Mouse (Mus musculus) lung, embryonic 14.5 days (tissue): ENCODE measurements around the gene Atp8a2. TPM values are rescaled to one million over a fixed set of nuclear protein-coding genes. Genes with fewer than 3 reads are reported as not detected.

ENCODE experiments used
- ATAC-seq: fragments of 200-750 bp; cut with Nextera tagmentation; 2 replicates; pipeline ENCODE4 v1.8.0; 2017; ENCODE audit warnings: mild to moderate bottlenecking, moderate TSS enrichment, moderate library complexity; ENCODE audit not compliant: insufficient read depth
- DNase-seq: peaks from one replicate; pipeline ENCODE4 v3.0.0-alpha.2; 2015
- H3K27ac ChIP-seq: fragments of 300-500 bp; sonication (generic); 2 replicates; pipeline ENCODE4 v1.5.1; 2014; ENCODE audit warnings: low read depth, mild to moderate bottlenecking, moderate library complexity
- H3K27me3 ChIP-seq: fragments of 300-500 bp; sonication (generic); 2 replicates; pipeline ENCODE4 v1.6.1; 2014; ENCODE audit warnings: low read length, control low read depth; ENCODE audit not compliant: insufficient read depth
- H3K36me3 ChIP-seq: fragments of 300-500 bp; sonication (generic); 2 replicates; pipeline ENCODE4 v1.6.1; 2014; ENCODE audit warnings: control low read depth; ENCODE audit not compliant: insufficient read depth
- H3K4me1 ChIP-seq: fragments of 300-500 bp; sonication (generic); 2 replicates; pipeline ENCODE4 v1.6.1; 2014; ENCODE audit warnings: antibody characterized with exemption, control low read depth; ENCODE audit not compliant: insufficient read depth
- H3K4me2 ChIP-seq: fragments of 300-500 bp; sonication (generic); 2 replicates; pipeline ENCODE4 v1.6.1; 2014; ENCODE audit warnings: mild to moderate bottlenecking
- H3K4me3 ChIP-seq: fragments of 300-500 bp; sonication (generic); 2 replicates; pipeline ENCODE4 v1.5.1; 2014; ENCODE audit warnings: low read depth, low read length
- H3K9ac ChIP-seq: fragments of 300-500 bp; sonication (generic); 2 replicates; pipeline ENCODE4 v1.6.1; 2014
- H3K9me3 ChIP-seq: fragments of 300-500 bp; sonication (generic); 2 replicates; pipeline ENCODE4 v1.6.1; 2016; ENCODE audit warnings: low read depth, low read length, control low read depth
- CTCF ChIP-seq: IDR thresholded peaks from 2 replicates; pipeline ENCODE4 v1.5.1; 2016; ENCODE audit warnings: antibody characterized with exemption, low read depth
- WGBS: fragments of 180-500 bp; shearing (Covaris S2); extraction: QIAGEN DNeasy Blood & Tissue Kit; methylation state at CpG from one replicate; pipeline ENCODE4 v1.1.7; 2014; 5-methylcytosine and 5-hydroxymethylcytosine counted together
- polyA plus RNA-seq: library from polyadenylated mRNA; unstranded; fragments of >200 nt; fragmentation: Nextera tagmentation; extraction: Ambion mirVana; gene quantifications from 2 replicates; pipeline ENCODE4 v1.2.1, GENCODE M21; 2014

The Atp8a2 gene
- polyA plus RNA-seq, 1 experiment from 2014 or later: 0.95 TPM

DNA sequence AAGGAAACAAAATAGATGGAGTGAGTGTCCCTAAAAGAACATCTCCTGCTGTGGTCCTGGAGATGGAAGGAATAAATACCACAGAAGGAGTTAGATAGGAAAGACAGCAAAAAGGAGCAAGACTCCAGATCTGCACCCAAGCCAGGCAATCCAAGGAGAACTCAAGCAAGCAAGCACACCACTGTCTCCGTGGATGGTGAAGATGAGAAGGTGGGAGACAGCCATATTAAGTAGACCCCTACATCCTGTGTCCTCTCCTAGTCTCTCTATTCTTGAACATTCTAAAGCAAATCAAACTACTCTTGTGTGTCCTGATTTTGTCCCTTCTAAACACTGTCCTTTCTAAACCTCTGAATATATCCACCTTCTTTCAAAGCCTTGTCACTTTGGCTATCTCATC lies 552.8 kb downstream of the Atp8a2 start:
- H3K9me3 ChIP-seq: no peaks in the 10 kb centered on the region
- H3K4me1 ChIP-seq: peaks cover 8% of the 10 kb centered on the region
- 82% methylated on average over 1 of the region's 1 CpGs for WGBS
- no peak overlapping the region for H3K4me2 ChIP-seq
- no peak for ATAC-seq
- H3K27ac ChIP-seq: no peak overlapping the region
- no peak overlapping the region for H3K4me3 ChIP-seq
- H3K9ac ChIP-seq: no peak overlapping the region
- DNase-seq: no peak
- no peaks in the 10 kb centered on the region for H3K27me3 ChIP-seq
- no peak for TF ChIP-seq CTCF
- H3K36me3 ChIP-seq: no peaks in the 10 kb centered on the region

DNA sequence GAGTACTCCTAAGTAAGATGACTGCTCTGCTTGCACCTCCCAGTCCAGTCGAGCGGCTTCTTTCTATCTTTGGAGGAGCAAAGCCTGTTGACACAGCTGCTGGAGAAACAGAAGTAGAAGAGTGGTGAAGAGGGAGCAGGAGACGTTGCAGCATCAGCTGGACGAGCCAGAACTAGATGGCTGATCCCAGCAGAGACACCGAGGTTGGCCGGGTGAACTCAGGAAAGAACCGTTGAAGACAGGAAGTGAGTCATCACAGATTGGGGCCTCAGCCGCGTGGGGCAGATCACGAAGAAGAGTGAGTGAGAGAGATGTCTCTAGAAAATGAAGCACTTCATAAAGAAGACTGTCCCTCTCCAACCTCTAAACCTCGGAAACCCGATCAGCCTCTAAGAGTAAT lies 553.4 kb downstream of the Atp8a2 start:
- Histone ChIP-seq H3K4me3 (no peak overlapping the region), H3K27me3 (no peaks in the 10 kb centered on the region), H3K9me3 (no peaks in the 10 kb centered on the region), H3K4me2 (no peak overlapping the region), H3K9ac (no peak overlapping the region), H3K36me3 (no peaks in the 10 kb centered on the region), H3K27ac (no peak overlapping the region), H3K4me1 (peaks cover 8% of the 10 kb centered on the region)
- ATAC-seq: no peak
- no peak for TF ChIP-seq CTCF
- 14% methylated on average over 12 of the region's 12 CpGs for WGBS
- peak; percentile 45 for DNase-seq

DNA sequence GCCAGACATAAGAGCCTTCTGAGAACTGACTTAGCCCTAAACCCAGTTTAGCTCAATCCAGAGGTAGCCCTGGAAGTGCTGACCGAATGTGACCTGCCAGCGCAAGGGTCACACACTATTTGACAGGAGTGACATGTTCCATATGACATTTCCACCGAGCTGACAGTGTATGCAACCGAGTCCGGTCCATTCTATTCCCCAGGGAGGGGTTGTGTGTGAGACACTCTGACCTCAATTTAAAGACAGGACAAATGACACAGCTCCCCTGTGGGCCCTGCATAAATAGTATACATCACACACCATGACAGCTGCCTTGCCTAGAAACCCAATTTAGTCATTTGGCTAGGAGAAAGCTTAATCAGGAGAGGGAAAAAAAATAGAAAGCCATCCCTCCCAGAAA lies 555.1 kb downstream of the Atp8a2 start:
- WGBS: 26% methylated on average over 5 of the region's 5 CpGs
- H3K36me3 ChIP-seq: no peaks in the 10 kb centered on the region
- H3K27ac ChIP-seq: no peak overlapping the region
- H3K4me3 ChIP-seq: no peak overlapping the region
- no peak overlapping the region for H3K9ac ChIP-seq
- peaks cover 8% of the 10 kb centered on the region for H3K4me1 ChIP-seq
- H3K27me3 ChIP-seq: no peaks in the 10 kb centered on the region
- peak; percentile 22 for DNase-seq
- no peaks in the 10 kb centered on the region for H3K9me3 ChIP-seq
- no peak for TF ChIP-seq CTCF
- peak; percentile 50; the same call in 1 of the 2 replicates for ATAC-seq
- no peak overlapping the region for H3K4me2 ChIP-seq

DNA sequence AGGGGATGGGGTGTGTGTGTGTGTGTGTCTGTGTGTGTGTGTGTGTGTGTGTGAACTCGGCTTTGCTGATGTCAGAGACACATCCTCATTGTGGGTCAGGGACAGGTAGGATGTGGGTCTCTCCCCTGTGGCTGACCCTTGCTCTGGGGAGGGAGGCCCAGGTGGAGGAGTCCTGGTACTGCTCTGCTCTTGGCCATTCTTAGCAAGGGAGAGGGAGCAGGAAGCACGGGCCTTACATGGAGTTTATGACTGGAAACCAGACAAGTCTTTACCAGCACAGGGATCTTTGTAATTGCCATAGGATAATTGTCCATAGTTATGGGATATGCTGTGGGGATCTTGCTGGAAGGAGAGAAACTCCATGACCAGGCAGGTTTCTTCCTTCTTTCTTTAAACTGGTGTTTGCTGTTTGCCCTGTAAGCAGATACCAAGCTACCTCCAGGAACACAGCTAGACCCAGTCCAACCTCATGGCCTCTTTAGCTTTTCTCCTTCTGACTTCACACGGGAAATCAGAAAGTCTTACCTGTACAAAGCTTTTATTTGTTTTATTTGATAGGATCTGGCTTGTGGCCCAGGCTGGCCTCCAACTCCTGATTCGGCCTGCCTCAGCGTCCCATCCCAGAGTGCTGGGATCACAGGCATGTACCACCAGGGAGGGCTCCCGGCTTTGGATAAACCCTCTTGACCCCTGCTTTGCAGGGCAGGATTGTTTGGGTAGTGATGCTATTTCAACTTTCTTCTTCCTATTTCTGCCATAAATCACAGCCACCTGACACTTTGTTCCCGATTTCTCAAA lies 557.9 kb downstream of the Atp8a2 start:
- Histone ChIP-seq H3K9ac (no peak overlapping the region), H3K9me3 (no peaks in the 10 kb centered on the region), H3K4me1 (peaks cover 8% of the 10 kb centered on the region), H3K27ac (peak overlapping the region; percentile 67), H3K36me3 (no peaks in the 10 kb centered on the region), H3K4me3 (no peak overlapping the region), H3K27me3 (no peaks in the 10 kb centered on the region), H3K4me2 (no peak overlapping the region)
- DNase-seq: peak; percentile 25
- TF ChIP-seq CTCF: no peak
- 27% methylated on average over 7 of the region's 7 CpGs for WGBS
- ATAC-seq: no peak

DNA sequence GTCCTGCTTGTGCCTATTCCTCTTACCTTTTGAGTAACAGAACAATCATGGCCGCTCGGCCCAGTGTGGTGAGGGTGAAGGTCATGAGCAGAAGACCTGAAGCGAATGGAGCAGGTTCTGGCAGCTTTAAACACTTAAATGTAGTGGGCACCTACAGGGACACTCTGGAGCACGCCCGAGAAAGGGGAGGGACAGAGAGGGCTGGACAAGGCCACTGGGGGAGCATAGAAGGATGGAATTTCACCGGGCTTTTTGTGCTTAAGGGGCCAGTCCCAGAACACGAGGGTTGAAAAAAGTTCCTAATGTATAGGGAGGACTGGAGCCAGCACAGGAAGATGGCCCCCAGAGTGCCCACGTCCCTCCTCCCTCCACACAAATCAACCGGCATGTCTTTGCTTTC lies 563.0 kb downstream of the Atp8a2 start:
- DNase-seq (no peak), ATAC-seq (no peak)
- Histone ChIP-seq H3K9me3 (no peaks in the 10 kb centered on the region), H3K27ac (no peak overlapping the region), H3K4me2 (no peak overlapping the region), H3K4me3 (no peak overlapping the region), H3K36me3 (peaks cover 13% of the 10 kb centered on the region), H3K27me3 (no peaks in the 10 kb centered on the region), H3K9ac (no peak overlapping the region), H3K4me1 (no peaks in the 10 kb centered on the region)
- 76% methylated on average over 9 of the region's 9 CpGs for WGBS
- TF ChIP-seq CTCF: no peak

DNA sequence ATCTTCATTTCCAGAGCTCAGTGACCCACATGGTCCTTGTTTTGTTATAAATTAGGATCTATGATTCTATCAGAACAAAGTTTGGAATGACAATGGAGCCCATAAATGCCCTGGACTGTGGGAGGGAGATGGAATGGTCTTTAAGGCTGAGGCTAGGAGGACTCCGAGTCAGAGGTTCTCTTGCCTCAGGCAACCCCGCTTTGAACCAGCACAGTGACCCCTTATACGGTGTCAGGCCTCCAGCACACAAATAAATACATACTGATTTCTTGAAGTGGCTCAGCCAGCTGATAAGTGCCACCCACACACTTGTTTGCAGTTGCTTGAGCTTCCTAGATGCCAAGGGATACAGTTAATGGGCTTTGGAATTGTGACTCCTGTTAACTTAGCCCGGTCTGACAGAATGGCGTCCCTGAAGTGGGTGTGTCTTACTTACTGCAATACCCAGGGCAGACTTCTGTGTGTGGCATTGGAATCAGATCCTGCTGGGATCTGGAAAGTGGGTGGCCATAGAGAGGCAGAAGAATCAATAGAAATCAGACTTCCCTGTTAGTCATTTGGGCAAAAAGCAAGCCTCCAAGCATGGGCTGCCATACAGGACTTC lies 563.6 kb downstream of the Atp8a2 start:
- no peak for ATAC-seq
- no peaks in the 10 kb centered on the region for H3K27me3 ChIP-seq
- H3K9ac ChIP-seq: no peak overlapping the region
- H3K4me3 ChIP-seq: no peak overlapping the region
- no peak for DNase-seq
- H3K4me1 ChIP-seq: no peaks in the 10 kb centered on the region
- peaks cover 13% of the 10 kb centered on the region for H3K36me3 ChIP-seq
- no peak overlapping the region for H3K27ac ChIP-seq
- H3K9me3 ChIP-seq: no peaks in the 10 kb centered on the region
- TF ChIP-seq CTCF: no peak
- WGBS: 62% methylated on average over 5 of the region's 5 CpGs
- no peak overlapping the region for H3K4me2 ChIP-seq

DNA sequence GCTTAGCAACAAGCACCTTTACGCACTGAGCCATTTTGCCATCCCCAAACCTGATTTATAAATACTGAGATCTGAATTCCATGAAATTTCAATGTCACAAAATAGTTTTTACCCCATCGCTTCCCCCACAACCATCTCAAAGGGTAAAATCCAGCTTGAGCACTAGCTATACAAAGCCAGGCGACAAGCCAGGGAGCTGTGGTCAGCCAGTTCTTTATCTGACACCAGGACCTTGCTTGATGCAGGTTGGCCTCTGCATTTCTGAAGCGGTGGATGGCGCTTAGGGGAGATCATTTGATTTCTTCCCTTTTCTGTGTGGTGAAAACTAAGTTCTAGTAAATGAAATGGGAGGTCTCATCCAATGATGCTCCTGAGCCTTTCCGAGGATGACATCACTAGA lies 564.9 kb downstream of the Atp8a2 start:
- H3K4me2 ChIP-seq: no peak overlapping the region
- ATAC-seq (no peak), DNase-seq (no peak)
- H3K9ac ChIP-seq: no peak overlapping the region
- 88% methylated on average over 6 of the region's 6 CpGs for WGBS
- H3K9me3 ChIP-seq: no peaks in the 10 kb centered on the region
- H3K4me3 ChIP-seq: no peak overlapping the region
- TF ChIP-seq CTCF: no peak
- H3K4me1 ChIP-seq: no peaks in the 10 kb centered on the region
- H3K27ac ChIP-seq: no peak overlapping the region
- H3K27me3 ChIP-seq: no peaks in the 10 kb centered on the region
- H3K36me3 ChIP-seq: peaks cover 13% of the 10 kb centered on the region
